Mouse (Mus musculus) embryonic fibroblast, embryonic 13.5 days (primary cell): ENCODE data around the gene Igsf11.

Source experiments
- CTCF ChIP-seq: IDR thresholded peaks from 2 replicates; pipeline ENCODE4 v1.5.1; 2011; ENCODE audit warnings: mild to moderate bottlenecking, control low read depth, low read length, moderate library complexity, borderline replicate concordance; ENCODE audit not compliant: insufficient read depth
- POLR2A ChIP-seq: IDR thresholded peaks from 2 replicates; pipeline ENCODE4 v1.6.1; 2011; ENCODE audit warnings: low read depth, mild to moderate bottlenecking, control low read depth, low read length, moderate library complexity

GRCm38 (mm10) chr16:39058869-39059268 lies 166.4 kb downstream of the Igsf11 start:
- TF ChIP-seq POLR2A (no peak), CTCF (no peak)
